Mouse (Mus musculus) neural tube, embryonic 12.5 days (tissue): ENCODE data around the gene Lrrk1. TPM values are rescaled to one million over a fixed set of nuclear protein-coding genes. Genes with fewer than 3 reads are reported as not detected.

Source experiments
- ATAC-seq: fragments of 200-750 bp; cut with Nextera tagmentation; 2 replicates; pipeline ENCODE4 v1.8.0; 2017; ENCODE audit warnings: low read depth, mild to moderate bottlenecking, moderate TSS enrichment, moderate library complexity; ENCODE audit not compliant: low FRiP score
- H3K27ac ChIP-seq: fragments of 300-500 bp; sonication (generic); 2 replicates; pipeline ENCODE4 v1.5.1; 2016
- H3K27me3 ChIP-seq: fragments of 300-500 bp; sonication (generic); replicated peaks from 2 replicates; pipeline ENCODE4 v1.6.1; 2016; ENCODE audit warnings: mild to moderate bottlenecking
- H3K36me3 ChIP-seq: fragments of 300-500 bp; sonication (generic); 2 replicates; pipeline ENCODE4 v1.6.1; 2016; ENCODE audit warnings: mild to moderate bottlenecking
- H3K4me1 ChIP-seq: fragments of 300-500 bp; sonication (generic); 2 replicates; pipeline ENCODE4 v1.6.1; 2016
- H3K4me2 ChIP-seq: fragments of 300-500 bp; sonication (generic); replicated peaks from 2 replicates; pipeline ENCODE4 v1.6.1; 2016; ENCODE audit warnings: mild to moderate bottlenecking
- H3K4me3 ChIP-seq: fragments of 300-500 bp; sonication (generic); 2 replicates; pipeline ENCODE4 v1.5.1; 2016
- H3K9ac ChIP-seq: fragments of 300-500 bp; sonication (generic); 2 replicates; pipeline ENCODE4 v1.6.1; 2016; ENCODE audit warnings: mild to moderate bottlenecking
- H3K9me3 ChIP-seq: fragments of 300-500 bp; sonication (generic); 2 replicates; pipeline ENCODE4 v1.6.1; 2016; ENCODE audit warnings: mild to moderate bottlenecking
- WGBS: fragments of 180-500 bp; shearing (Covaris S2); methylation state at CpG from one replicate; pipeline ENCODE4 v1.1.7; 2016; 5-methylcytosine and 5-hydroxymethylcytosine counted together
- polyA plus RNA-seq: library from polyadenylated mRNA; unstranded; fragments of >200 nt; fragmentation: Nextera tagmentation; extraction: Ambion mirVana; gene quantifications from 2 replicates; pipeline ENCODE4 v1.2.1, GENCODE M21; 2016

Gene Lrrk1
- polyA plus RNA-seq, 1 experiment from 2014 or later: 8.5 TPM

- H3K4me2 ChIP-seq: no peak overlapping the region
- 94% methylated on average over 4 of the region's 4 CpGs for WGBS
- H3K27me3 ChIP-seq: no peaks in the 10 kb centered on the region
- H3K9ac ChIP-seq: no peak overlapping the region
- peaks cover 6% of the 10 kb centered on the region; the same call in 1 of the 2 replicates for H3K4me1 ChIP-seq
- H3K36me3 ChIP-seq: no peaks in the 10 kb centered on the region
- H3K27ac ChIP-seq: no peak overlapping the region
- no peak overlapping the region for H3K4me3 ChIP-seq
- H3K9me3 ChIP-seq: no peaks in the 10 kb centered on the region
- no peak for ATAC-seq
Observed at GRCm38 (mm10) chr7:66351074-66351473, 37.1 kb downstream of the Lrrk1 start.

- Histone ChIP-seq H3K27ac (no peak overlapping the region), H3K4me1 (peaks cover 6% of the 10 kb centered on the region; the same call in 1 of the 2 replicates), H3K36me3 (no peaks in the 10 kb centered on the region), H3K9me3 (no peaks in the 10 kb centered on the region), H3K4me2 (no peak overlapping the region), H3K9ac (no peak overlapping the region), H3K27me3 (no peaks in the 10 kb centered on the region), H3K4me3 (no peak overlapping the region)
- WGBS: 63% methylated on average over 11 of the region's 11 CpGs
- ATAC-seq: no peak
Observed at GRCm38 (mm10) chr7:66349670-66350069, 38.5 kb downstream of the Lrrk1 start.

- 88% methylated on average over 10 of the region's 10 CpGs for WGBS
- no peak overlapping the region for H3K4me2 ChIP-seq
- H3K27me3 ChIP-seq: no peaks in the 10 kb centered on the region
- H3K9ac ChIP-seq: no peak overlapping the region
- no peak overlapping the region for H3K4me3 ChIP-seq
- ATAC-seq: no peak
- peaks cover 6% of the 10 kb centered on the region; the same call in 1 of the 2 replicates for H3K4me1 ChIP-seq
- no peak overlapping the region for H3K27ac ChIP-seq
- no peaks in the 10 kb centered on the region for H3K9me3 ChIP-seq
- H3K36me3 ChIP-seq: no peaks in the 10 kb centered on the region
Observed at GRCm38 (mm10) chr7:66348588-66348987, 39.6 kb downstream of the Lrrk1 start.

GRCm38 (mm10) chr7:66346959-66347663 lies 41.0 kb downstream of the Lrrk1 start:
- WGBS: 27% methylated on average over 9 of the region's 9 CpGs
- H3K9me3 ChIP-seq: no peaks in the 10 kb centered on the region
- H3K4me1 ChIP-seq: peaks cover 6% of the 10 kb centered on the region; the same call in 1 of the 2 replicates
- H3K9ac ChIP-seq: no peak overlapping the region
- ATAC-seq: peak; percentile 94
- no peak overlapping the region for H3K27ac ChIP-seq
- H3K4me2 ChIP-seq: peak overlapping the region; percentile 27
- no peaks in the 10 kb centered on the region for H3K27me3 ChIP-seq
- H3K4me3 ChIP-seq: no peak overlapping the region
- H3K36me3 ChIP-seq: no peaks in the 10 kb centered on the region

GRCm38 (mm10) chr7:66343307-66343706 lies 44.8 kb downstream of the Lrrk1 start:
- no peak for ATAC-seq
- H3K4me2 ChIP-seq: no peak overlapping the region
- no peak overlapping the region for H3K9ac ChIP-seq
- H3K27me3 ChIP-seq: no peaks in the 10 kb centered on the region
- no peak overlapping the region for H3K27ac ChIP-seq
- 75% methylated on average over 5 of the region's 5 CpGs for WGBS
- no peaks in the 10 kb centered on the region for H3K9me3 ChIP-seq
- H3K4me3 ChIP-seq: no peak overlapping the region
- H3K36me3 ChIP-seq: no peaks in the 10 kb centered on the region
- H3K4me1 ChIP-seq: peaks cover 6% of the 10 kb centered on the region; the same call in 1 of the 2 replicates

GRCm38 (mm10) chr7:66342831-66343230 lies 45.3 kb downstream of the Lrrk1 start:
- no peak for ATAC-seq
- 76% methylated on average over 6 of the region's 6 CpGs for WGBS

GRCm38 (mm10) chr7:66342323-66342722 lies 45.8 kb downstream of the Lrrk1 start:
- H3K9me3 ChIP-seq: no peaks in the 10 kb centered on the region
- 49% methylated on average over 4 of the region's 4 CpGs for WGBS

More at GRCm38 (mm10) chr7:66342831-66343230, 45.3 kb downstream of the Lrrk1 start:
- Histone ChIP-seq H3K9ac (no peak overlapping the region), H3K4me3 (no peak overlapping the region), H3K4me1 (peaks cover 6% of the 10 kb centered on the region; the same call in 1 of the 2 replicates), H3K27me3 (no peaks in the 10 kb centered on the region), H3K27ac (no peak overlapping the region), H3K9me3 (no peaks in the 10 kb centered on the region), H3K36me3 (no peaks in the 10 kb centered on the region), H3K4me2 (no peak overlapping the region)

GRCm38 (mm10) chr7:66340044-66340443 lies 48.1 kb downstream of the Lrrk1 start:
- Histone ChIP-seq H3K9me3 (no peaks in the 10 kb centered on the region), H3K4me1 (no peaks in the 10 kb centered on the region), H3K9ac (no peak overlapping the region), H3K27ac (no peak overlapping the region), H3K4me3 (no peak overlapping the region), H3K27me3 (no peaks in the 10 kb centered on the region), H3K36me3 (no peaks in the 10 kb centered on the region), H3K4me2 (no peak overlapping the region)
- 35% methylated on average over 3 of the region's 3 CpGs for WGBS
- no peak for ATAC-seq

More at GRCm38 (mm10) chr7:66342323-66342722, 45.8 kb downstream of the Lrrk1 start:
- Histone ChIP-seq H3K27ac (no peak overlapping the region), H3K4me3 (no peak overlapping the region), H3K4me2 (no peak overlapping the region), H3K9ac (no peak overlapping the region), H3K4me1 (peaks cover 4% of the 10 kb centered on the region; the same call in 1 of the 2 replicates), H3K27me3 (no peaks in the 10 kb centered on the region), H3K36me3 (no peaks in the 10 kb centered on the region)
- ATAC-seq: no peak

- no peak overlapping the region for H3K27ac ChIP-seq
- no peaks in the 10 kb centered on the region for H3K36me3 ChIP-seq
- WGBS: 57% methylated on average over 5 of the region's 5 CpGs
- no peak for ATAC-seq
- H3K4me3 ChIP-seq: no peak overlapping the region
- no peaks in the 10 kb centered on the region for H3K9me3 ChIP-seq
- H3K27me3 ChIP-seq: no peaks in the 10 kb centered on the region
- no peaks in the 10 kb centered on the region for H3K4me1 ChIP-seq
- H3K4me2 ChIP-seq: no peak overlapping the region
- no peak overlapping the region for H3K9ac ChIP-seq
Observed at GRCm38 (mm10) chr7:66339625-66340024, 48.5 kb downstream of the Lrrk1 start.

- no peak overlapping the region for H3K4me2 ChIP-seq
- WGBS: 89% methylated on average over 2 of the region's 2 CpGs
- no peak for ATAC-seq
- no peaks in the 10 kb centered on the region for H3K9me3 ChIP-seq
- no peak overlapping the region for H3K4me3 ChIP-seq
- no peaks in the 10 kb centered on the region for H3K27me3 ChIP-seq
- H3K36me3 ChIP-seq: no peaks in the 10 kb centered on the region
- no peak overlapping the region for H3K9ac ChIP-seq
- no peak overlapping the region for H3K27ac ChIP-seq
- no peaks in the 10 kb centered on the region for H3K4me1 ChIP-seq
Observed at GRCm38 (mm10) chr7:66336955-66337354, 51.2 kb downstream of the Lrrk1 start.

- Histone ChIP-seq H3K4me1 (no peaks in the 10 kb centered on the region), H3K27ac (no peak overlapping the region), H3K4me3 (no peak overlapping the region), H3K9ac (no peak overlapping the region), H3K36me3 (no peaks in the 10 kb centered on the region), H3K27me3 (no peaks in the 10 kb centered on the region), H3K4me2 (no peak overlapping the region), H3K9me3 (no peaks in the 10 kb centered on the region)
- 92% methylated on average over 4 of the region's 4 CpGs for WGBS
- no peak for ATAC-seq
Observed at GRCm38 (mm10) chr7:66333906-66334500, 54.1 kb downstream of the Lrrk1 start.

- no peaks in the 10 kb centered on the region for H3K4me1 ChIP-seq
- H3K27me3 ChIP-seq: no peaks in the 10 kb centered on the region
- 86% methylated on average over 8 of the region's 8 CpGs for WGBS
- no peak overlapping the region for H3K27ac ChIP-seq
- no peak overlapping the region for H3K4me2 ChIP-seq
- H3K9ac ChIP-seq: no peak overlapping the region
- ATAC-seq: no peak
- no peak overlapping the region for H3K4me3 ChIP-seq
- H3K36me3 ChIP-seq: no peaks in the 10 kb centered on the region
- H3K9me3 ChIP-seq: no peaks in the 10 kb centered on the region
Observed at GRCm38 (mm10) chr7:66332340-66332739, 55.8 kb downstream of the Lrrk1 start.
